Mouse (Mus musculus): ENCODE measurements around the gene Map1lc3a.
A peak's percentile ranks its signal among the peaks of the same experiment; 100 is the strongest.

The Map1lc3a gene

DNA sequence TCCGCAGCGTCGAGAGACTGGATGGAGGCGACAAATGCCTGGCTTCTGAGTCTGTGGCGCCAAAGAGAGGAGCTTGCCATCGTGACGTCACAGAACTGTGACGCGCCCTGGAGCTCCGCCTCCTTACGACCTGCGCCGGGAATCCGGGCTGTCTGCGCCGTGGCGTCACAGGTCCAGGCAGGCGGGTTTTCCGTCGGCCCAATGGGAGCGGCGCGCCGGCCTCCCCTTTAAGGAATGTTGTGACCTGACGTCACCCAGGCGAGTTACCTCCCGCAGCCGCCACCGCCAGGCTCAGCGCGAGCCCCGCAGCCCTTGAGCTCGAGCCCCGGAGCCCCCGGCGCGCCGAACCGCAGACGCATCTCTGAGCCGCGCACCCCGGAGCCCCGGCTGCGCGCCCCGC lies at the start of gene Map1lc3a:
Map1lc3a (plus strand) TSS at position 103 of the 400 bp plus-strand sequence.
- DNase-seq (ENCODE audit: low spot score in 2 of 2) = peak; percentile 98

DNA sequence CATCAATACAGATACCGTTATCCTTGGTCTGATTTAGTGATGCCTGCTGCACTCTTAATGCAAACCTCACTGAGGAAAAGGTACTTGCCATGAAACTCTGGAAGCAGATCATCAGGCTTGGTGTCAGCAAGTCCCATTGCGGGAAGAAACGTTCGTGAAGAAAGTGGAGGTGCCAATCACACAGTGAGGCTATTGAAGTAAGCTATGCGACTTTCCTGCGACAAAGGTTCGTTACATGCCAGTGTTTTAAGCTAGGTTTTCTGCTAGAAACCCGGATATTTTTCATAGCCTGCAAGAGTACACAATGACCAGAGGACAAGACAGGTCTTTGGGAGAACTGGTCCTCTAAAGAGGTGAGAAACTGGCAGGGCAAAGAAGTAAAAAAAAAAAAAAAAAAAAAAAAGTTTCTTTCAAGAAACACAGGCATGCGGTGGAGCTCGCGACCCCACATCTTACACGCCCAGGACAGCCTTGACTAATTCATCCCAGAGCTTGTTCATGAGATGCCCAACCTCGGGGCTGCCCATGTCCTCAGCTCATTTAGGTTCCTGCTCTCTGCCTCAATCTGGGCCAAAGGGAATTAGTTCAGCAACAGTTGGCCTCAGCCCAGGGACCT lies 40.2 kb upstream of the Map1lc3a start:
- DNase-seq (ENCODE audit: low spot score in 2 of 2) = no peak

- peak; percentile 100 for DNase-seq (ENCODE audit: low spot score in 2 of 2)
These were observed 39.6 kb upstream of the Map1lc3a start, which contains the start of gene Dynlrb1 for GRCm38 (mm10) chr2:155236362-155236992. TSS of gene Dynlrb1 (plus strand) at chr2:155236533.

GRCm38 (mm10) chr2:155237276-155237675 lies 38.8 kb upstream of the Map1lc3a start:
- no peak for DNase-seq (ENCODE audit: low spot score in 2 of 2)

DNA sequence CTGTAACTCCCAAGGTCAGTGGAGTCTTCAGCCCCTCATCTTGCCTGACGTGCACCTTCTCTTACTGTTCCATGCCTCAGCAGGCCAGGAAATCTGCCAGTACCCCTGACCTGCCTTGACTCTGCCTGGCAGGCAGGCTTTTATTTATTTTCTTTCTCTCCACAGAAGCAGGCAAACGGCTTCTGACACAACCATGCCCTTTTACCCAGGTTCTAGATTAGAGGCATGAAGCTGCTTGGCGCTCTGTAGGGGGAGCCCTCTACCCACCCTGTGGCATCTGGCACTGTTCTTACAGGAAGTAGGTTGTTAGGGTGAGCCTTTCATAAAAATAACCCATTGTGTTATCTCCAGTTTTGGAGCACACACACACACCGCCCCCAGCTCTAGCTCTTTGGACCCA lies 35.2 kb upstream of the Map1lc3a start:
- no peak for DNase-seq (ENCODE audit: low spot score in 2 of 2)

DNA sequence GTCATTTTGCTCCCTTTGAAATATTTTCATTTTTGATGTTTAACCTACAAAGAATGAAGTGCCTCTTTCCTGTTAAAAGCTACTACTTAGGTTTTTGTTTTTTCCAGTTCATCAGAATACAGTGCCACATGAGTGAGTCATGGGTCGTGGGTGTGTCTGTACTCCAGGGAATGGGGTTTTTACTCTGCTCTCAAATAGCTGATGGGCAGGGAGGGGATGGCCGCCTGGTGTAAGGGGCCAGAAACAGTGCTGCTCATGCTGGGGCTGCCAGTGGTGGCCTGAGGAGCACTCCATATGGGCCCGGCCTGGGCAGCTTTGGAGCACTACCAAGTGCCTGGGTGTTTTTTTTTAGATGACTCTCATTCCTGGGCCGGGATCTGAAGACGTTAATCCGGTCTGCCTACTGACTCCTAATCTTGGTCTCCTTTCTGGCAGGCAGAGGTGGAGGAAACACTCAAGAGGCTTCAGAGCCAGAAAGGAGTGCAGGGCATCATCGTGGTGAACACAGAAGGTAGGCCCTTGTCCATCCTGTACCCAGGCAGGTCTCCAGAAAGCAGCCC lies 33.7 kb upstream of the Map1lc3a start:
- no peak for DNase-seq (ENCODE audit: low spot score in 2 of 2)

- no peak for DNase-seq (ENCODE audit: low spot score in 2 of 2)
These were observed 29.9 kb upstream of the Map1lc3a start for GRCm38 (mm10) chr2:155246231-155246630.

GRCm38 (mm10) chr2:155248206-155248605 lies 27.9 kb upstream of the Map1lc3a start:
- no peak for DNase-seq (ENCODE audit: low spot score in 2 of 2)

- DNase-seq (ENCODE audit: low spot score in 2 of 2) = no peak
These were observed 27.4 kb upstream of the Map1lc3a start for GRCm38 (mm10) chr2:155248718-155249117.

DNA sequence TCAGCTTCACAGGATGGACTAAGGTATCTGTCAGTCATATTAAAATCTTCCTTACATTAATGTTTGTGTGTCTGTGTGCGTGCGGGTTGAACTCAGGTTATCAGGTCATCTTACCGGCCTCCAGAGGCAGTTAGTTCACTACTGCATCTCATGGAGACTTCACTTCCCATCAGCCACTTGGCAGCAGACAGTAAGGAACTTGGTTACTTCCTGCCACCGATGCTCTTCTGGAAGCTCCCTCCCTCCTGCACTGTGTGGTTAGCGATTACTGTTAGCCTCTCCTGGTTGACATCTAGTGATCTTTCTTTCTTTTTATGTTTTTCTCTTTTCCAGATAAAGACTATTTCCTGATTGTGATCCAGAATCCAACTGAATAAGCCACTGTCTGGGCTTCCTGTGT lies 26.5 kb upstream of the Map1lc3a start:
- no peak for DNase-seq (ENCODE audit: low spot score in 2 of 2)

DNA sequence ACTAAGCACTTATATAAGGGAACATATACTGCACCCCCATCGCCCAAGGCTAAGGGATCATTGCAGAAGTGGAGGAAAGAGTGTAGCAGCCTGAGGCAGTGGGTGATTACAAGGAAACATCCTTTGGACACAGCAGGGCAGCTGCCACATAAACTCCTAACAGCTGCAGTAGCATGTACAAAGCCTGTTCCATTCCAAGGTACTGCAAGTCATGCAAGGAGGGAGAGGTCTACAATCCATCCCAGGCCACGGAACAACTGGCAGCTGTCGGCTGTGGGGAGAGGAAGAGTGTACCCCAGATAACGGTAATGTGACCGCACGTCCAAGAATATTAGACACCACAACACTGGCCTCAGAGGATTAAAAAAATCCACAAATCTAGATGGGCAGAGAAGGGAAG lies 10.6 kb upstream of the Map1lc3a start:
- DNase-seq (ENCODE audit: low spot score in 2 of 2) = no peak

DNA sequence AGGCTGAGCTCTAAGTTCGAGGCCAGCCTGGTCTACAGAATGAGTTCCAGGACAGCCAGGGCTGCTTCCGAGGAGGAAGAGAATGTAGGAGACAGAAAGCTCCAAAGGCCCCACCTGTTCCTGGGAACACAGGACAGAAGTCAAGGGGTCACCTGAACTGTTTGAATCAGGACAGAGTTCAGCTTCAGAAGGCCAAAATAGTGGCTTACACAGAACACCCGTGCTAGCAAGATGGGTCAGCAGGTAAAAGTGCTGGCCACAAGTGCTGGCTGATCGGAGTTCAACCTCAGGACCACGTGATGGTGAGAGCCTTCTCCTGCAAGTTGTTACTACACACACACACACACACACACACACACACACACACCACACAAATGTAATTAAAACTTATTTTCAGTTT lies 9.2 kb upstream of the Map1lc3a start:
- no peak for DNase-seq (ENCODE audit: low spot score in 2 of 2)

DNA sequence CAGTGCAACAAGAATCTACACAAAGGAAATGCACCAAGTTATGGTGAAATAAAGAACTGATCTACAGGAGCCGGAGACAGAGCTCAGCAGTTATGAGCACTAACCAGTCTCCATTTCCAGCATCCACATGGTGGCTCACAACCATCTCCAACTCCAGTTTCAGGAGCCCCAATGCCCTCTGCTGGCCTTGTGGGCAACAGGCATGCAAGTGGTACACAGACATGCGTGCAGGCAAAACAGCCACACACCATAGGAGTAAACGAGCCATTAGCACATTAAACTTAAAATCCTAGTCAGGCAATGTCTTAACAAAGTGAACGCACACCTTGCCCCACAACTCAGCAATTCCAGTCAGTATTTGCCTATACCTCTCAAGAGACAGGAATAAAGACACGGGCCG lies 4.1 kb upstream of the Map1lc3a start:
- DNase-seq (ENCODE audit: low spot score in 2 of 2) = no peak

DNA sequence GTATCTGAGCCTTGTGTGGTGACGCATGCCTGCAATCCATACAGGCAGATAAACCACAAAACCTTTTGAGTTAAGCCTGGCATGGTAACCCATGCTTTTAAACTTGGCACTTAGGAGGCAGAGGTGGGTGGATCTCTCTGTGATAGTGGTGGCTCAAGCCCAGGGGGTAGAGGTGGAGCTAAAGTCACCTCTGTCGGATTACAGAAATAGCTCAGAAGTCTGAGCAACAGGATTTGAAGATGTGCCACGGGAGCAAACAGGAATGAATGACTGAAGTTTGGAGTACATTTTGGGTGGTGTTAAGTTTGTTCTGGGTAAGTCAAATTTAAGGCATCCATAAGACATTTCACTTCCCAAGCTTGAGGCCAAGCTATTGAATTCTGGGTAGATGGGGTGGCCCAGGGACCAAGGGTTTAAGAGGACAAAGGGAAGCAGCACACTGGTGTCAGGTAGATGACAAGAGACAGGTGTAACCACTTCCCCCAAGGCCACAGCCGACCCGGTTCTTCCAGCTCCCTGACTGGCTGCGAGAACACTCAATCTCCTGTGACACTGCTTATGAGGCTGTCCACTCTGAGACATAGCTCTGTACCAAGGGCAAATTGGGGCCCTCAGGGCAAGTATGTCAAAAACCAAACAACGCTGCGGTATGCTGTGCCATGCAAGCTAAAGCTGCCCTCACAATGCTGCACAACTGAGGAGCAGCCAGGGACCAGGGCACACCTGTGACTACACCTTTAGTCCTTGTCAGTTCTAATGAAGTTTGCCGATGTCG lies 3.5 kb upstream of the Map1lc3a start:
- no peak for DNase-seq (ENCODE audit: low spot score in 2 of 2)

GRCm38 (mm10) chr2:155273603-155274002 lies 2.5 kb upstream of the Map1lc3a start:
- no peak for DNase-seq (ENCODE audit: low spot score in 2 of 2)

- DNase-seq (ENCODE audit: low spot score in 2 of 2) = peak; percentile 30 to 33
These were observed 601 bp downstream of the Map1lc3a start for GRCm38 (mm10) chr2:155276621-155277175.

DNA sequence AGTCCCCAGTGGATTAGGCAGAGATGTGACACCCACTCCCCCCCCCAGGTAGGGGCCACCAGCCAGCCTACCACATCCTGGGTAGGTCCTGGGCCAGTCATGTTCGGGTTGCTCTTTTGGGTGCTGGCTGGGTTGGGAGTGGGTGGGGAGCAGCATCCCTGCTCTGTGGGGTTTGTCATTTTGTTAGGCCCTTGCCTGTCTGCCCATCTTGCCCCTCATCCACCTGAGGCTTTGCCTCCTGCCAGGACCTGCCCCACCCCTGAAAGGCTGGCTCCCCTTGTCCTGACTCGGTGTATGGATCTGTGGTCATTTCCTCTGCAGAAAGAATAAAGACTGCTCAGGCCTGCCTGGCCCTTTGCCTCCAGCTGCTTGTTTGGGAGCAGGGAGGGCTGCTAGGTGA lies 1.6 kb downstream of the Map1lc3a start:
- DNase-seq (ENCODE audit: low spot score in 2 of 2) = no peak

DNA sequence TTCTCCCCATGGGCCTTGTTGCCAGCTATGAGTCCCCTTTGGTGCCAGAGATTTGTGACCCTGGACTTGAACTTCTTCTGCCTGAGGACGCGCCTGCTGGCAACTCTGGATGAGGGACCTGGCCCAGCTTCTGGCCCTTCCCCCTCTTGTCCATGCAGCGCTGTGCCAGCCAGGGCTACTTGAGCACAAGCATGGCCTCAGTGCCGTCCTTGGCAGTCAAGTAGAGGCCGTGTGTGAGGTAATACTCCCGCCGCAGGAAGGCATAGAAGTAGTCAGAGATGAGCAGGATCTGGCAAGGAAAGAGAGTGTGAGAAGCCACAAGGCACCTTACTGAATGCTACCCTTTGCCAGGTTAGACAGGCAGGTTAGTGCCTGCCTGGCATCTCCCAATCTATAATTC lies 2.3 kb downstream of the Map1lc3a start:
- no peak for DNase-seq (ENCODE audit: low spot score in 2 of 2)

- DNase-seq (ENCODE audit: low spot score in 2 of 2) = no peak
These were observed 3.1 kb downstream of the Map1lc3a start for GRCm38 (mm10) chr2:155279163-155279562.

DNA sequence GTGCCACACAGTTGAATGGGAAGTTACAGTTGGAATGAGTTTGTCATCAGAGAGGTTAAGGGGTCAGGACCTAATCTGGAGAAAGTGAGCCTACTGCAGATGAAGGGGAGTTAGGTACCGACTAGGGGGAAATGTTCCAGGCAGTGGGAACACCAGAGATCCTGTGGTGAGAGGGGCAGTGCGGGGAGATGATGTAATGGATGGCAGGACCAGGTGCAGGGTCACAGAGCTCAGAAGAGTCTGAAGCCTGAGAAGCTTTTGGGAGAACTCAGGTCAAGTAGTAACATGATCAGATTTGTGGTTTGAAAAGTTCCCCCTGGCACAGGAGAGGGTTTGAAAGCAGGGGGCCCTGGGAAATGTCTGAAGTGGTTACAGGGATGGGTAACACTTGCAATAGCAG lies 4.0 kb downstream of the Map1lc3a start:
- DNase-seq (ENCODE audit: low spot score in 2 of 2) = no peak

GRCm38 (mm10) chr2:155283793-155284192 lies 7.7 kb downstream of the Map1lc3a start:
- no peak for DNase-seq (ENCODE audit: low spot score in 2 of 2)

- no peak for DNase-seq (ENCODE audit: low spot score in 2 of 2)
These were observed 8.6 kb downstream of the Map1lc3a start for GRCm38 (mm10) chr2:155284647-155285046.
